Mouse (Mus musculus): ENCODE measurements around the gene Tor2a. TPM values are rescaled to one million over a fixed set of nuclear protein-coding genes. Genes with fewer than 3 reads are reported as not detected.

The Tor2a gene
- polyA plus RNA-seq, 2 experiments from 2014 or later, result 64.5 to 84.5 TPM

DNA sequence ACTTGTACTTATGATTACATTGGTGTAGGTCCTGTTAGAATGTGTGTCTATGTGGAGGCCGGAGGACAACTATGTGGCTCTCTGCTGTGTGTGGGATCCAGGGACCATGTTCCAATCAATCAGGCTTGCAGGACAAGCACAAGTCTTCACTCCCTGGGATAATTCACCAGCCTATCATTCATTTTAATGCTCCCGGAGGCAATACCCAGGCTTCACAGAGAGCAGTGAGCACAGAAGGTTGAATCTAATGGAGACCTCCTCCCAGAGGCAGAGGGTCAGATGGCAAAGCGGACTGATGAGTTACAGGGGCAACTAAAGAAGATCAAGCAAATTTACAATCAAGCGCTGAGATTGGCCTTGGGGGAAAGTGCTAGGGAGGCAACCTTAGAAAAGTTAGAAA lies 27.5 kb upstream of the Tor2a start:
- ATAC-seq, result no peak

DNA sequence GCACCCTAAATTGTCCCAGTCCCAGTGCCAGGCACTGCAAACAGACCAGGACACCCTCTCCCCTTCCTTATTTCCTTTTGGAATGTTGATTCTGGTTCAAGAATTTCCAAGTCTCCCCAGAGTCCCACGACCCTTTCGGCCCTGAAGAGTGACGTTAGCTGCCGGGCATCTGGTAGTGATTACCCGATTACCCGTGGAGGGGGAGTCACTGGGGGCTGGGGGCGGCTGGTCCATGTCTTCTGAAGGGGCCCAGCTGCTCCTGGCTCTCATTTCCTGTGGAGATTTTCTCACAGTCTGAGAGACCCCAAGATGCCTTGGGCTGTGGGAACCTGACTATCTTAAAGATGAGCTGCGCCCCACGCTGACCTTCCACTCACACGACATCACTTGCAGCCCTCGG lies 26.2 kb upstream of the Tor2a start:
- no peak for ATAC-seq

DNA sequence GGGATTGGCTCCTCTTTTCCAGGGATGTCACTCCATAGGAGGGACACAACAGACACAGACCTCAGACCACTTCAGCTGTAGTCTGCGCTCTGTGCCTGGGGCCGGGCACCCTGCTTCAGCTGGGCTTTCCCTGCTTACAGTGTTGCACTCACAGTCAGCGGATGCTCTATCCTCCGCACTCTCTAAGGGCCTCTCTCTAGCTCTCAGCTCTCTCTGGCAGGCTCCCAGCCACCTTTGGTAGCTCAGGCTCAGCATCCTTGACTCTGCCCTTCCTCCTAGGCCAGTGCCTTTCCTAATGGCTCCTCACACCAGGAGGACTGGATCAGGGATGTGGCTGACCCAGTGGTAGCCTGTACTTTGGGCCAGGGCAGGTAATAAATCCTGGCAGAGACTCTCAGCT lies 25.1 kb upstream of the Tor2a start:
- ATAC-seq, result no peak

DNA sequence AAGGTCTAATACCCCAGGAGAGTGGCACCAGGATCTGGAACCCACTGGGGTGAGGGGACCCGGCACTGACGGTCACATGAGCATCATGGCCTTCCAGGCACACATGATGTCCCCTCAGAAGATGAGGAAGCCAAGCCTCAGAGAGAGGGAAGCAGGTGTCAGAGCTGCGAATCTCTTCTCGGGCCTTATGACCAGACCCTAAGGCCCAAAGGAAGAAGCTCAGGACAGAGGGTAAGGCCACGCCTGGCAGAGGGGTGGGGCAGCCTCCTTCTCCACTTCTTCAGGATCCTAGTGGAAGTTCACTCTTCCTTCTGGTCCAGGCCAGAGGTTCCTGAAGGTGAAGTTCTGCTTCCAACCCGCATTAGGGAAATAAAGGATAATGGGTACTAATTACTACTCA lies 24.3 kb upstream of the Tor2a start:
- ATAC-seq, result no peak

DNA sequence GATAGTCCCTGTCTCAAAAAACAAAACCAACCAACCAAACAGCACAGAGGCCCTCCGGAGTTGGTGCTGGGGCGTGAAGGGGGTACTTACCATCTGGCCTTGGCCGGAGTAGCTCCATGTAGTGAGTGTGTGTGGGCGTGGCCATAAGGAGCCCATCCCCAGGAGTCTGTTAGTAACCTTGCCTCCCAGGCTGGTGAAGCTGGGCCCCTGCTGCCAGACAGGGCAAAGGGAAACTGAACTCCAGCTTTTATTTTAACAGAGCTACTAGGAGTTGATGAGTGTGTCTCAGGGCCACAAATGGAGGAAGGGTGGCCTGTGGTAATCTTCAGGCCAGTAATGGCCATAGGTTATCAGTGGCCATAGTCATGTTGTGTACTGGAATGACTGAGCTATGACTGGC lies 22.6 kb upstream of the Tor2a start:
- no peak for ATAC-seq

DNA sequence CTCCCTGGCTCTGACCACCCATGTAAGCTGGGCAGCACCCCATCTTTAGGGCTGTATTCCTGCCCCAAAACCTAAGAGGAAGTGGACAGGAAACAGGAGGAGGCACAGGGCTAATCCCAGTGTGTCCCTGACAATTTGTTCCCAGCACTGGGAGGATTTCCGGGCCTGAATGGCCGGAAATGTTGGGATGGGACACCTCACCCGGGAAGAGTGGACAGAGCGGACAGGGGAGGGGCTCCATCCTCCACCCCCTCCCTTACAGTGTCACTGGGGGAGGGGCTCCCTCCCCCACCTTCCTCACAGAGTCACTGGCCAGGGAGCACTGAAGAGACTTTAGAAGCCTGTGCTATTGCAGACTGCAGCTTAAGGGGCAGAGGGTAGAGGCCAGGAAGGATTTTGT lies 22.1 kb upstream of the Tor2a start:
- ATAC-seq, result no peak

DNA sequence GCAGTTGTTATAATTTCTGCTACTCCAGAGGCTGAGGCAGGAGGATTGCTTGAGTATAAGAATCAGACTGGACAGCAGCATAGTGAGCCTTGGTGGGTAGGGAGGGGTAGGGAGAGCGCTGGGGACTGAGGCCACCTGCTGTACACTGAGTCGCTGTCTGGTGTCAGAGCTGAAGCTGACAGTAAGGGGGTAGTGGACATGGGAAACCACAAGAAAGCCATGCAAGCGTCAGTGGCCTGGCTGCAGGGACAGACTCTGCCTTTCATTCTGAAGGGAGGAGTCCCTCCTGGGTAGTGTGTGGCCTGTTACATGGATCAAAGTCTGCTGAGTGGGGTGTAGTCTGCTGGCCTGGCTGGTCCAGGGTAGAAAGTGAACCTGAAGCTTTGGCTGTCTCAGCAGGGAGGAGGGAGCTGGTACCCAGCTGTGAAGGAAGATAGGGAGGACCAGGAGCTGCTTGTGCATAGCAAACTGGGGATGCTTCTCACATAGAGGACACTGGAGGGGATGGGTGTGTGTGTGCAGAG lies 20.7 kb upstream of the Tor2a start:
- ATAC-seq, result no peak

DNA sequence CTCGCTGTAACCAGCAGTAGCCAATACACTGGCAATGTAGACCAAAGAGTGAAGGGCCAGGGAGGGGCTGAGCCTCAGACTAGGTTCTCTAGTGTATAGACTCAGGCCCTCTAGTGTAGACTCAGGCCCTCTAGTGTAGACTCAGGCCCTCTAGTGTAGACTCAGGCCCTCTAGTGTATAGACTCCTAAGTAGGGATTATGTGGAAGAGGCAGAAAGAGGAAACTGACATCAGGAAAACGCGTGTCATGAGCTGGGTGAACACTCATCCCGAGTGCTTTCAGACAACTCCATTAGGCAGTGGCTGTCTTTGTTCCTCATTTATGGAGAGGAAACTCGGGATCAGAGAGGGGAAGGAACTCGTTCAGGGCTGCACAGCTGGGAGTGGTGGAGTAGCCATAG lies 20.0 kb upstream of the Tor2a start:
- no peak for ATAC-seq

DNA sequence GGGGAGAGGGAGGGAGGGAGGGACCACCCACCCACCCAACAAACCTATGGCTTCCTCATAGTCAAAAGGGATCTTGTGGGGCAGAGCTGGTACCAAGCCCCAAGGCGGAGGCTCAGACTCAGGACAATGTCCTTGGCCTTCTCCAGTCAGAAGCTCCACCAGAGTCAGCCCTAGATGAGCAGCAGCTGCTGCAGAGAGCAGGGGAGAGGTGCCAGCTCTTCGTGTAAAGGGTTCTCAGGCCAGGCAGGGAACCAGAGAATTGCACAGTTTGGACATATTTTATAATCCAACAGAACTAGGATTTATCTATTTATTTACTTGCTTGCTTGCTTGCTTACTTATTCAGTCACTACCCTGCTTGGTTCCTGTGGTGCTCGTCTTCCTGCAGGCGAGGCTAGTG lies 17.7 kb upstream of the Tor2a start:
- ATAC-seq, result no peak

DNA sequence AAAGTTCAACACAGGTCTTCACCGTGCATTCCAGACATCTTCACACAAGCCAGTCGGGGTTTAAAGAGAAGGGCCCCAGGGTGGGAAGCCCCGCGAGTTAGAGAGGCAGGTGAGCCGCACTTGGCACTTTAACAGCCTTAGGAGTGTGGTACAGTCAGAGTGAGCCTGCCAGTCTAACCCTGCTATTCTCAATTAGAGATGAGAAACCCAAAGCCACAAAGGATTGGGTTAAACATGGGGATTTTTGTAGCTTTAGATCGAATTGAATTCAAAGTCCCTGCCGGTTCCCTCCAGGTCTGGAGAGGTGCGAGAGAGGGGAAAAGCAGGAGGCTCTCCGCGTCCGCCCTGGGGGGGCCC lies 16.1 kb upstream of the Tor2a start, which contains the start of gene 6330409D20Rik:
TSS of gene 6330409D20Rik (minus strand) at position 101 of the 357 bp plus-strand sequence.
- ATAC-seq, result no peak

DNA sequence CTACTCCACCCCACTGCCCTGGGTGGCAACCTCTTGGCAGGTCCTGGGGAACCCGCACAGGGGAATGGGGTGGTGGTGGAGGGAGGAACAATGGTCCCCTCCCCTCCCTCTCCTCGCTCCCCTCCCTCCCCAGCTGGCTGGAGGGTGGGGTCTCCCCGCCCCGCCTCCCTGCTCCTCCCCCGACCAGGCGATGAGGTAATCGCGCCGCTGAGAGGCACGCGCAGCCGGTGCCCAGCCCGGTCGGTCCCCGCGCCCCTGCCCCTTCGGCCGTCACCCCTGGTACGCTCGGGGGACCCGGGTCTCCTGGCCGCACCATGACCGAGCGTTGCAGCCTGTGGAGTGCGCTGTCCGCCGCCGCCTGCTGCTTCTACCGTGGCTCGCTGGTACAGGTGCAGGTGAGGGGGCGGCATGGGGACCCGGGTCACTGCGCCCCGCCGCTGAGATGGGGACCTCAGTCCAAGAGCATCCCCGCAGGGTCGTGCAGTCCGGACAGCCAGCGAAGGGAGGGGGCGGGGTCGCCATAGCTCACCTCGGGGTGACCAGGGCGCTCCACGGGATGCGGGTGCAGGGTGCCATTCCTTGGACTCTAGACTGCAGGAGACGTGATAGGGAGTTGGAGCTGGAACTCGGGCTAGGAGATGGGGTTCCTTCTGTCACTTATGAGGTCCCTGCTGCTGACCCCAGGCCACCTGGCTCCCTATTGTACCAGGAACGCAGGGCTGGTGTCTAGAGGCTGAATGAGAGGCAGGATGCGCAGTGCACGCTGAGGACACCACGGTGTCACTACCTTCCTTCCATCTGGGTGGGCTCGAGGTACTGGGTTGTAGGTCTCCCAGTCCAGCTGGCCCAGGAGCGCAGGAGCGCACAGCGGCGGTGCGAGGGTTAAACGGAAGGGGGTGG lies 15.5 kb upstream of the Tor2a start:
- ATAC-seq, result no peak

DNA sequence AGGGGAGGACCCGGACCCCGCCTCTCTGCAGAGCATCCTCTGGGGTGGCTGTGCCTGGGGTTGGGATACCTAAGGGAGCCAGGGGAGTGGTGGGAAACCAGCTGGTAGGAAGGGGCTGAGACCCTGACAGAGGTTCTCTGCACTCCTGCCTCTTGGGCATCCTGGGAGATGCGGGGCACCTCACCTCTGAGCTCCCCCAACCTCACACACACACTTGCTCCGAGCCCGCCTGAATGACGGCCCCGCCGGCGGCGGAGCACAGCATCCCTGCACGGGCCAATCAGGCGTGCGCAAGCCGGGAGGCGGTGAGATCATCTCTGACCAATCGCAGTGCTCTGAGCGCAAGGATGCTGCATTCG lies 14.9 kb upstream of the Tor2a start:
- ATAC-seq, result no peak

DNA sequence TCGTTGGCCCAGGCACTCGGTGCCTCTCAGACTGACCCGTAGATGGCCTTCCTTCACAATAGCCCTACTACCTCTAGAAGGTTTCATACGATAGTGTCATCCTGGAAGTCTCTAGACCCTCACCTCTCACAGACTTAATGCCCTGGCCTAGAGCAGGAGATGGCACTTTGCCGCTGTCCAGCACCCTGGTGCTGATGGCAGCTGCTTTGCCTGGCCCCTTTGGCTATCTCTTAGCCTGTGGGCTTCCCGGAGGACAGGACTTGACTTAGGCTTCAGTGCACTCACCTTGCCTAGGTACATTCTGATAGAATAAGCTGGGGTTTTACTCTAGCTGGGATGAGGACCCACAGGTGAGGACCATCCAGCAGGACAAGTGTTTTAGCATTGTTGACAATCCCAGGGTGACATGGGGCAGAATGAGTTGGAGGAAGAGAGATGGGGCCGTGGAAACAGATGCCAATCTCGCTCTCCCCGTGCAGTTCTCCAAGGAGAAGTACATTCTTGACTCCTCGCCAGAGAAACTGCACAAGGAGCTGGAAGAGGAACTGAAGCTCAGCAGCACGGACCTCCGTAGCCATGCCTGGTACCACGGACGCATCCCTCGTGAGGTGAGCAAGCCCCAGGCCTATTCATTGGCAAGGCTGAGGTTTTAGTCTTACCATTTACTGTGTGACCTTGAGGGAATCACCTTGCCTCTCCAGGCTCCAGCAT lies 12.6 kb upstream of the Tor2a start:
- ATAC-seq, result no peak

DNA sequence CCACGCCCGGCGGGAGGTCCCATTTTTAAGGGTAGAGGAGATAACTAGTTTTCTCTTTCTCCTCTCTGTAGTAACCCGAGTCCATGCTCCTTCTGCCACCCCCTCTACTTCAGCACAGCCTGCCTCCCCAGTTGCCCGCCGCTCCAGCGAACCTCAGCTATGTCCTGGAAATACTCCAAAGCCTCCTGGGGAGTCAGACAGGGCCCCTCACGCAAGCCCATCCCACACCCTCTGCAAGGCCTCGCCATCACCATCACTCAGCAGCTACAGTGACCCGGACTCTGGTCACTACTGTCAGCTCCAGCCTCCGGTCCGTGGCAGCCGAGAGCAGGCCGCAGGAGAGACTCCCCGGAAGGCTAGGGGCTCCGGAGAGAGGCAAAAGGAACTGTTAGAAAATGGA lies 8.0 kb upstream of the Tor2a start:
- ATAC-seq, result no peak

DNA sequence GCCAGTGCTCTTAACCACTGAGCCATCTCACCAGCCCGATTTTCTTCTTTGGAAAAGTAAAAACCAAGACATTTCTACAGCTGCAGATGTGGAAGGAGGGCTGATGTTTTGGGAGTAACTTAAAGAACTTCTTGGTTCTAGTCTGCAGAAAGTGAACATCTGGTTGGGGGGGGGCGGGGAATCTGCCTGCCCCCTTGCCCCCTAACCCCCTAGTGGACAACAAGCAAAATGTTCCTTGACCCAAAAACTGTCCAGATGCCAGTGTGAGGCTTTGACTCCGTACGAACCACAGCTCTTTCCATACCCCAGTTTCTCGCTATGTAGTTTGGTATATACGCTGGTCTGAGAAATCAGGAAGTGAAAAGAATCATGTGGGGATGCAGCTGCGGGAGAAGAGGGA lies 6.8 kb upstream of the Tor2a start:
- ATAC-seq, result no peak

DNA sequence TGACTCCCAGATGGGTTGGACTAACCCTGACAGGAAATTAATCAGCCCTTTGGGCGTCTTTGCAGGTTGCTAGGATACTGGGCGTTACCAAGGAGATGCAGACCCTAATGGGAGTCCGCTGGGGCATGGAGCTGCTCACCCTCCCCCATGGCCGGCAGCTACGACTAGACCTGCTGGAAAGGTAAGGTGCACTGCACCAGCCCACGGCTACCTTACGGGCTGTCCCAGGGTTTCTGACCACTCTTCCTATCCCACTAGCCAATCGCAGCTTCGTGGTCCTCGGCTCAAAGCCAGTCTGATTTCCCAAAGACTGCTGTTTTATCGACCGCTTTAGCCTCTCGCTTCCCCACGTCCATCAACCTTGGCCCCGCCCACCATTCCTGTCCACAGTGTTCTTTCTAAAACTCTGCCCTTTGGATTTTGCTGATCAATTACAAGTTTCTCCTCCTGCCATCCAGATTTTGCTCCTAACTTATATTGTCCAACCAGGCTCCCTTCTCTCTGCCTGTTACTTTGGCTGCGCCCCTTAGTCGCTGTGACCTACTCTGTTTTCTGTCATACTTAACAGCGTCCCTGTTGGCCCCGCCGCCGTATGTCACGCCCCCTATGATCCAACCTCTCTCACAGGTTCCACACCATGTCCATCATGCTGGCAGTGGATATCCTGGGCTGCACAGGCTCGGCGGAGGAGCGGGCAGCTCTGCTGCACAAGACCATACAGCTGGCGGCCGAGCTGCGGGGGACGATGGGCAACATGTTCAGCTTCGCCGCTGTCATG lies 6.0 kb upstream of the Tor2a start:
- ATAC-seq, result no peak

DNA sequence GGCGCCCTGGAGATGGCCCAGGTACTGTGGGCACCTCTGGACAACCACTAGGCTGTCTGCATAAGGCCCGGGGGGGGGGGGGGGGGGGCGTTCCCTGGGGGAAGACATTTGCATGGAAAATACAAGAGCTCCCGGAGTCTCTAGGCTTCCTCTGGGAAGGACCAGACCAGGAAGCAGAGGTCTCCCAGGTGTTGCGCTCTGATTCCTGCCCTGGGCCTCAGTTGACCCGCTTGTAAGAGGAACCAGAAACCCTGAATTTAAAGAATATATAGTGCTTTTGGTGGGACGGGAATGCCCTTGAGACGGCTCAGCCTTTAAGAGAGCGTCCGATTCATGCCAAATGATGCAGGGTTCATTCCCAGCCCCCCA lies 5.4 kb upstream of the Tor2a start:
- ATAC-seq, result no peak

DNA sequence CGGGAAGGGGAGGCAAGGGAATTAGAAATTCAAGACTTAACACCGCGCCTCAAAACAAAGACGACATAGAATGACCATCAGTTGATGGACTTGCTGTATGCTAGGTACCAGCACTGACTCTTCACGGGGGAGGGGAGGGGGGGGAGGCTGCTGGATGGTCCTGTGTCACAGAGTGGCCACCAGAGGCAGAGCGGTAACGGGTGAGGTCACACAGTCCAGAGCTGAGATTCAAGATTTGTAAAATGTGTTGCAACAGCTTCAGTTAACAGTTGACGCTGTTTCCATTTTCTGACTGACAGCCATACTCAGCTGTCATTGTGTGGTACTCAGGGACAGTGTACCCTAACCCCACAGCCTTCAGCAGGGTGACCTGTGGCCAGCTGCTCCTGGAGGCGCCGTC lies 4.9 kb upstream of the Tor2a start:
- ATAC-seq, result no peak

DNA sequence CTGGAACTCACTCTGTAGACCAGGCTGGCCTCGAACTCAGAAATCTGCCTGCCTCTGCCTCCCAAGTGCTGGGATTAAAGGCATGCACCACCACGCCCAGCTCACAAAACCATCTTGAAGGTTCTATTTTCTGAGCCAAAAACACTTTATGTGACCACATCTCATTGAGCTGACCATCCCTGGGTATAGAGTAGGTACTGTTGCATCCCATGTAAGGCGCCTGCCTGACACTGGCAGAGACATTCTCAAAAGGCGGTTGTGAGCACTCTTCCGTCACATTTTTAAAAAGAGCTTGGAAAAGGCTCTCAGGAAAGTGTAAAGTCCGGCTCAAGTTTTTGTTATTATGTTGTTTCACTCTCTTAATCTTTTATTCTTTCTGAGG lies 369 bp upstream of the Tor2a start:
- no peak for ATAC-seq

DNA sequence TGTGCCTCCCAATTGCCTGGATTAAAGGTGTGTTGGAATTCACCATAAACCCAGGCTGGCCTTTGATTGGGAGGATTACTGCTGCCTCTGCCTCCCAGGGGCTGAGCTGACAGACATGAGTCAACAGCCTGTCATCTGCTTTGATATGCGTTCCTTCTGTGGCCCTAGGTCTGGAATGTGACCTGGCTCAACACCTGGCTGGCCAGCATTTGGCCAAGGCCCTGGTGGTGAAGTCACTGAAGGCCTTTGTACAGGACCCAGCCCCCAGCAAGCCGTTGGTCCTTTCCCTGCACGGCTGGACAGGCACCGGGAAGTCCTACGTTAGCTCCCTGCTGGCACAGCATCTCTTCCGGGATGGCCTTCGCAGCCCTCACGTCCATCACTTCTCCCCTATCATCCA lies 1.5 kb downstream of the Tor2a start:
- ATAC-seq, result no peak

DNA sequence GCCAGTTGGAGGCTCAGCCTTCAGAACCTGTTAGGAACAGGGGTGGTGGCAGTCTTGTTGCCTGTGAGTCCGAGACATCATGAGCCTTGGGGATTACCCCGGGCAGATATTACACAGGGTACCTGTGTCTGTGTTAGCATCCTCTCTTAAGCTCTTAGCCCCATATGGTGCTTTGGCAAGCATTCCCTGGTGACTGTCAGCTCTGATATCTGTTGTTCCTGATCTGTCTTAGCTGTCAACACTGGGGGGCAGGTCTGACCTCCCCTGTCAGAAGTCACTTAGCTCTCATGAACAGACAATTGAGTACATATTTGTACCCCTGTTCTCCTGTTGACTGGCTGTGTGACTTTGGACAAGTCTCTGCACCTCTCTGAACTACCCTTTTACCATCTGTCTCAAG lies 2.0 kb downstream of the Tor2a start:
- ATAC-seq, result no peak

DNA sequence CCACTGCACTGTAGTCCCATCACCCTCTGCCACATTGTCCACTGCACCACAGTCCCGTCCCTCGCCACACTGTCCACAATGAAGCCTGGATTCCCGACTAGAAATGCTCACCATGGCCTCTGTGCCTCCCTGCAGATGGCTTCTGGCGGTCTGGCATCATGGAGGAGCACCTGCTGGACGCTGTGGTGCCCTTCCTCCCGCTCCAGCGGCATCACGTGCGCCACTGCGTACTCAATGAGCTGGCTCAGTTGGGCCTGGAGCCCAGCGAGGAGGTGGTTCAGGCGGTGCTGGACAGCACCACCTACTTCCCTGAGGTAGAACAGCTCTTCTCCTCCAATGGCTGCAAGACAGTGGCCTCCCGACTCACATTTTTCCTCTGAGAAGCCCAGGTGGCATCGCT lies 4.3 kb downstream of the Tor2a start:
- ATAC-seq, result no peak

DNA sequence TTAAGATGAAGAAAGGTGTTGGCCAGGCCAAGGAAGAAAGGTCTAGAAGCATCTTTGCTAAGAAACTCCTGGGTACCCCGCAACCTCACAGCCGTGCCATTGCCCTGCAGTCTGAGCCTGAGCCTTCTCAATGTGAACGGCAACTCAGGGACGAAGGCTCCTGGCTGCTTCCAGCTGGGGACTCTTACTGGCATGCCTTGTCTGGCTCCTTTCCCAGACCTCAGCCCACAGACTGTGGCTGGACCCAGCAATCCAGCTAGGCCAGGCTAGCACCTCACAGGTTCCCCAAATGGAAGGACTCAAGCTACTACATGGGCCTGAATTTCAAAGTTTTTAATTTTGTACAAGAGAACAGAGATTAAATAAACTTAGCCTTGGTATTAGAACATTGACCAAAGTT lies 4.8 kb downstream of the Tor2a start:
- ATAC-seq, result no peak

DNA sequence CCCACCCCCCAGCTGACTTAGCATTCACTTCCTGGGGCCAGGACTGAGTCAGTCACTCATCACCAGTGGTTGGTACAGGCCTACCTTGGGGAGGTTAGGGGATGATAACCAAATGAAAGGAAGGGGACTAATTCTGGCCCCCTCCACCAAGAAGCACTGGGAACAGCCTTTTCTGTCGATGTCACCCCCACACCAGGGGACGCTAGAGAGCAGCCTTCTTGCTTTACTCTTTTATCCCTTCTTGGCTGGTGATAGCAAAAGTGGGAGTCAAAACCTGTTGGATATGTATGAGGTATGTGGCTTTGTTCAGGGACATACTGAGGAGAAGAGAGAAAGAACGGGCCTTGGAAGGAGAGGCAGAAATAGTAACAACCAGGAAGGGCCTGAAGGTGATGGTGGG lies 6.3 kb downstream of the Tor2a start:
- ATAC-seq, result no peak
